Mouse (Mus musculus) megakaryocyte, embryonic 14.5 days (primary cell): ENCODE data around the gene Gm7029.

ENCODE experiments used
- FLI1 ChIP-seq: IDR thresholded peaks from 2 replicates; pipeline ENCODE4 v1.6.1; 2012; ENCODE audit warnings: low read length, inconsistent platforms, mixed read lengths
- GATA1 ChIP-seq: IDR thresholded peaks from 3 replicates; pipeline ENCODE4 v1.6.1; 2012; ENCODE audit warnings: mixed read lengths, low read length, inconsistent platforms, borderline replicate concordance

DNA sequence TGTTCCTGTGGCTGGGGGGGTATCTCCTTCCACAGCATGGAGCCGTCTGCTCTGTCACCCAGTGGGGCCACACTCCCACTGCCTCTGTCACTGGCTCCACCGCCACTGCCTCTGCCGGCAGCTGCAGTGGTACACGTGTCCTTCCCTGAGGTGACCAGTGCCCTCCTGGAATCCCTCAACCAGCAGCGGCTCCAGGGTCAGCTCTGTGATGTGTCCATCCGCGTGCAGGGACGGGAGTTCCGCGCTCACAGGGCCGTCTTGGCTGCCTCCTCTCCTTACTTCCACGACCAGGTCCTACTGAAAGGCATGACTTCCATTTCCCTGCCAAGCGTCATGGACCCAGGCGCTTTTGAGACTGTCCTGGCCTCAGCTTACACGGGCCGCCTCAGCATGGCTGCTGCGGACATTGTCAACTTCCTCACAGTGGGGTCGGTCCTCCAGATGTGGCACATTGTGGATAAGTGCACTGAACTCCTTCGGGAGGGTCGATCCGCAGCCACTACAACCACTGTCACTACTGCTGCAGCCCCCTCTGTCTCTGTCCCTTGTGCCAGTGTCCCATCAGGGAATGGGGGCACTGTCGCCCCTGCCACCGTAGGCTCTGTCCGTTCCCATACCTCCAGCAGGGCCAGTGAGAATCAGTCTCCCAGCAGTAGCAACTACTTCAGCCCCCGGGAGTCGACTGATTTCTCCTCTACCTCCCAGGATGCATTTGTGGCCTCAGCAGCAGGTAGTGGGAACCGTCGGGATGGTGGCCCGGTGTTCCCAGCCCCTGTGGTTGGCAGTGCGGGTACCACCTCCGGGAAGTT lies 43.4 kb downstream of the Gm7029 start:
- TF ChIP-seq FLI1 (no peak), GATA1 (no peak)
